Mouse (Mus musculus): ENCODE results near the gene Map3k14.

DNA sequence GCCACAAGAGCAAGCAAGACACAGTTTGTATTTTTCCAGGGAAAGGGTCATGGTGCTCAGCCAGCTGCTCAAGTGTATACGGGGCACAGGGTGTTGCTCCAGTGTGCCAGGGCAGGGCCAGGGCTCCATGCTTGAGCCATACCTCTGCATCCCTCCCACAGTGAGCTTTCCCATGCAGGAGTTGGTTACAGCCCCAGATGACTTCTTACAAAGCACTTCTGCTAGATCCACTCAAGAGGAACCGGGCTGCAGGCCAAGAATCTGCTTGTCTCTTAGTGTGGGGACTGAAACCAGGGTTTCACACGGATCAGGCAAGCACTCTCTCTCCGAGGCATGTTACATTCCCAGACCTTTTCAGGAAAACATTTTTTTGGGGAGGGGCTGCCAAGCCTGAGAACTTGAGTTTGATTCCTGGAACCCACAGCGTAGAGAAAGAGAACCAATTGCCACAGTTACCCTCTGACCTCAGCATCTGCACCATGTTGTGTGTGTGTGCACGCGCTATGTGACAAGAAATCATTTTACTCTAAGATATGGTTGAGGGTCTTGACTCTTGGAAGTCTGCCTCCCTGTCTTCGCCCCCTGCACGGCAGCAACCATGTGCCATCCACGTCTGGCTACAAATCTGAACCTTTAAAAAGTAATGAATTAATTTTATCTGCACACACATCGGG is 19.6 kb downstream of the Map3k14 start:
- TF ChIP-seq CTCF (conservative IDR thresholded peaks at IDR 0.05; ENCODE audit: low read length) (no peak), POU5F1 (IDR thresholded peaks at IDR 0.05; ENCODE audit: borderline replicate concordance, low read length) (no peak), NANOG (IDR thresholded peaks at IDR 0.05; ENCODE audit: borderline replicate concordance, low read length) (no peak)
